Mouse (Mus musculus) thymus, postnatal 36 days (tissue): Measurements from ENCODE around the gene Glra4.

Source experiments
- DNase-seq, 2 experiments: peaks; one replicate each; pipeline ENCODE4 v3.0.0; 2022; ENCODE audit warnings: mixed read lengths in 2 of 2

Gene Glra4

GRCm38 (mm10) chrX:136780041-136780440, at the start of gene Glra4:
Gene Glra4 (minus strand): TSS chrX:136780141.
- no peak for DNase-seq

DNA sequence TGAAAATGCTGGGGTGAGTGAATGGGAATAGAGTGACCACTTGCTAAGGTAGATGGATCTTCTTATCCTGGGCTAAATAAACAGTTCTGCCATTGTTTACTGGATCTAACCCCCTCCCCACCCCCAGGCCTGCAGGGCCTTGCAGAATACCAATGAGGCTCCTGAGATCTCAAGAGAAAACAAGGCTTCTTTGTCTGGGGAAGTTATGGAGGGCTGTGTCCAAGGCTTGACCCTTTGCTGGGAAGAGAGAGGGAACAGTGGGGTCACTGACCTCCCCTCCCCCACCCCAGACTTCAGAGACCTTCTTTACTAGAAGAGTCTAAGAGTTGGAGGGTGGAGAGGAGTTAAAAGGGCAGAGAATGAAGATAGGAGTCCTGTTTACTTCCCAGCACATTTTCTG, 48.7 kb upstream of the Glra4 start:
- no peak for DNase-seq

- no peak for DNase-seq
Measured at GRCm38 (mm10) chrX:136825016-136825415, 45.1 kb upstream of the Glra4 start.

GRCm38 (mm10) chrX:136822371-136822770, 42.4 kb upstream of the Glra4 start, which contains the start of gene Plp1:
Gene Plp1 (plus strand): TSS chrX:136822671.
- DNase-seq, result no peak

GRCm38 (mm10) chrX:136820250-136820649, 40.3 kb upstream of the Glra4 start:
- DNase-seq, result peak; percentile 49 to 50

DNA sequence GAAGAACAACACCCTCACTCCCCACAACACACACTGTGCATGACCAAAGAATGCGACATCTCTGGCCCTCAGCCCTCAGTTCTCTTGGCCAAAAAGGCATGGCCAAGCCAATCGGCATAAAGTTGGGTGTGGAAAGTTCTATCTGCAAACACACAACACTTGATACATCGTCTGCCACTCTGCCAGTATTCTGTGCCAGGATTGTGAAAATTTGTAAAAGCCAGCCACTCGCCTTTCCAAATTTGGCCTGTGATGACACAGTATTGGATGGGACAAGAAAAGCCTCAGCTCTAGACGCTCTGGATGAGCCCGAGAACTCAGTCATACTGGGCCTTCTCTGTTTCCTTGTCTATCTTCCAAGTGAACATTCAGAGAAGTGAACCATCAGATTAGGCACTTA, 39.8 kb upstream of the Glra4 start:
- no peak for DNase-seq

- no peak for DNase-seq
Measured at GRCm38 (mm10) chrX:136797223-136797622, 17.3 kb upstream of the Glra4 start.

DNA sequence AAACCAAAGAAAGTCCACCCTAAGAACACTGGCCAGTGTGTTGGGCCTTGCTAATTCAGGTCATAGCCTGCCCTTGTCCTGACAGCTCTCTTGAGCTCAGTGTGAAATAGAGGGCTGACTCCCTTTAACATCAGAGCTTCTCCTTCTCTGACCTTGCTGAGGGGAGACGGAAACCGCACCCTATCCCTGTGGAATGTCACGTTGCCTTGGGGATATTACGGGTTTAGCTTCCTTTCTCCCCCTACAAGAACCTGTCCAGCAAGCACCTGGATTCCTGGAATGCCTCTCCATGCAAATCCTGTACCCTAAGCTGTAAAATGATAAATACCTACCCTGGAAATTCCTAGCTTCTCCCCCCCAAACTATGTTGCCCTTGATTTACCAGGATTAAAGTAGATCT, 9.5 kb upstream of the Glra4 start:
- DNase-seq, result no peak

- DNase-seq, result no peak
Measured at GRCm38 (mm10) chrX:136779262-136779661, 679 bp downstream of the Glra4 start.

DNA sequence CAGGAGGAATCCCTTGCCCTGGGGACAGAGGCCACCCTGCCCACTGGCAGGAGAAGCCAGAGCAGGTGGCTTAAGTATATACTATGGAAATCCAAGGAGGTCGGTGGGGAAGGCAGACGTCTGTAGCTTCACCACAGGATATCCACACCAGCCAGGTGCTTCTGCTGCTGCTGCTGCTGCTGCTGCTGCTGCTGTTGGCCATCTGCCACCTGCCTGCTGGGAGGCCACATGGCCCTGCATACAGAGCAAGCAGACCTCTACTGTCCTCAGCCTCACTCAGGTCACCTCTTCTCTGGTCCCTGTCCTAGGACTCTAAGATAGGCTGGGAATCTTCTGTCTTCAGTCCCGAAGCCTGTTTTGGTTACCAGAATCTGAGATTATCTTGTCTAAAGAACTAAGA, 1.9 kb downstream of the Glra4 start:
- no peak for DNase-seq

GRCm38 (mm10) chrX:136773035-136773434, 6.9 kb downstream of the Glra4 start:
- no peak for DNase-seq

- peak in 1 of 2 experiments; percentile 1 for DNase-seq
Measured at GRCm38 (mm10) chrX:136761103-136762074, 18.6 kb downstream of the Glra4 start.

- no peak for DNase-seq
Measured at GRCm38 (mm10) chrX:136755464-136755863, 24.5 kb downstream of the Glra4 start.

DNA sequence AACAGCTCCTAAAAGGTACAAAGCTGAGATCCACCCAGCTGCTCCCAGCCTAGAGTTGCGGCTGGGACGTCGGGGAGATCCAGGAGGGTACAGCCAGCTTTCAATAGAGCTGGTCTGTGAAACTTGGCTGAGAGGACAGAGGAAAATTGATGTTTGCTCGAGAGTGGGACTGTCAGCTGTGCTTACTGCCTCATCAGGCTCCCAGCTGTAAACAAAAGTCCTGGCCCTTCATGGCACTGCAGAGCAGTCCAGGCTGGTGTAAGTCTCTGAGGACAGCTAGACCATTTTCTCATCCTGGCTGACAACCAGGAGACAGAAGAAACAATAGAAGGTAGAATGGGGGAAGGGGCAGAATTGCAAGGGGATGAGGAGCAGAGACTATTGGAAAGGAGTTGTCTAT, 30.6 kb downstream of the Glra4 start:
- no peak for DNase-seq

- no peak for DNase-seq
Measured at GRCm38 (mm10) chrX:136744663-136745062, 35.3 kb downstream of the Glra4 start.

DNA sequence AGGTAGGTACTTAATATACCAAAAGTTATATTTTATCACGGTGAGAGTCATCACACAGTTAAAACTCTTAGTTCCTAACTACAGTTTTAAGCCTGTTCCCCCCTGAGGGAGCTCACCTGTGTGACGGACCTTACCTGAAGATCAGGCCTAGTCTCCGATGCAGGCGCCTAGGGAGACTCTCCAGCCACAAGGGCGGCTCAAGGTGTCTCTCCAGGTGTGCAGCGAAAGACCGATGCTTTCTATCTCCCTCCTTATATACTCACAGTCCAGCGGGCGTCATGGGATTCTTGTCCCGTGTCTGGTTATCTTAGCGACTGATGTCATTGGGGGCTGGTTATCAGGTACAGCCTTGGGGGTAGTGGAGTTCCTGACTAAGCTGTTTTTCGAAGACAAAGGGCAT, 36.5 kb downstream of the Glra4 start, which contains the start of gene Morf4l2:
Gene Morf4l2, minus strand, starts transcription at position 232 of the 400 bp plus-strand sequence.
- no peak for DNase-seq

- peak; percentile 29 to 31 for DNase-seq
Measured at GRCm38 (mm10) chrX:136742661-136743103, 37.3 kb downstream of the Glra4 start.

DNA sequence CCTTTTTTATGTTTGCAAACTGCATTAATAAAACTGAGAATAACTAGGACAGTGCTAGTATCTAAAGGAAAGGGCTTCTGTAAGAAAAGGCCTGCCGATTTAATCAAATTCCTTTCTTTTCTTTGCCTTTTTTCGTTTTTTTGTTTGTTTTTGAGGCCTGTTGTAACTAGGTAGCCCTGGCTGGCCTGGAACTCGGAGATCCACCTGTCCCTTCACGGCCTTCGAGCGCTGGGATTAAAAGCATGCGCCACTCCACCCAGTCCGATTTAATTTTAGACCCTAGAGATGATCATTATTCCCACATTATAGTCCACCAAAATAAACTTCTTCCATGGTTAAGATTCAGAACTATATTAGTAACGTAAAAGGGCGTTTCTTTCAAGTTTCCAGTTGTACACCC, 37.7 kb downstream of the Glra4 start:
- peak in 1 of 2 experiments; percentile 13 for DNase-seq

DNA sequence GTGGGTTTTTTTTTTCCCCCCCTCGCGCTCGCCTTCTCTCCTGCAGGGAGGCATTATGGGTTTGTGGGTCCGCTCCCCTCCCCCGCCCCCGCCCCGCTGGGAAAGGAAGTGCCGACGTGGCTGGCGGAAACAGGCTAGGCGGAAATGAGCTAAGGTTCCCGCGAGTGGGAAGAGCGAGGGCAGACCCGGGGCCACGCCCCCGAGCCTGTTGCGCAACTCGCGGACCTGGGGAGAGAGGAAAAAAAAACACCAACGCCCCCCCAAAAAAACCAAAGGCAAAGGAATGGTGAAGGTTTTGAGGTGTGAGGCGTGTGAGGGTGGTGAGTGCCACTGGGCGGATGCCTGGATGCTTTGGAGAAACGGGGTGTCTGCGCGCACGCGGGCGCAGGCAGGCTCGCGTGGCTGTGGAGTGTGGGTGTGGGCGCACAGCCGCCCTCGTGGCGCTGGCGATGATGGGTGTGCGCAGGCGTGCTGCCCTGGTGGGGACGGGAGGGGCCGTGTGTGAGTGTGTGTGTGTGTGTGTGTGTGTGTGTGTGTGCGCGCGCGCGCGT, 38.2 kb downstream of the Glra4 start:
- DNase-seq, result peak; percentile 80 to 85

DNA sequence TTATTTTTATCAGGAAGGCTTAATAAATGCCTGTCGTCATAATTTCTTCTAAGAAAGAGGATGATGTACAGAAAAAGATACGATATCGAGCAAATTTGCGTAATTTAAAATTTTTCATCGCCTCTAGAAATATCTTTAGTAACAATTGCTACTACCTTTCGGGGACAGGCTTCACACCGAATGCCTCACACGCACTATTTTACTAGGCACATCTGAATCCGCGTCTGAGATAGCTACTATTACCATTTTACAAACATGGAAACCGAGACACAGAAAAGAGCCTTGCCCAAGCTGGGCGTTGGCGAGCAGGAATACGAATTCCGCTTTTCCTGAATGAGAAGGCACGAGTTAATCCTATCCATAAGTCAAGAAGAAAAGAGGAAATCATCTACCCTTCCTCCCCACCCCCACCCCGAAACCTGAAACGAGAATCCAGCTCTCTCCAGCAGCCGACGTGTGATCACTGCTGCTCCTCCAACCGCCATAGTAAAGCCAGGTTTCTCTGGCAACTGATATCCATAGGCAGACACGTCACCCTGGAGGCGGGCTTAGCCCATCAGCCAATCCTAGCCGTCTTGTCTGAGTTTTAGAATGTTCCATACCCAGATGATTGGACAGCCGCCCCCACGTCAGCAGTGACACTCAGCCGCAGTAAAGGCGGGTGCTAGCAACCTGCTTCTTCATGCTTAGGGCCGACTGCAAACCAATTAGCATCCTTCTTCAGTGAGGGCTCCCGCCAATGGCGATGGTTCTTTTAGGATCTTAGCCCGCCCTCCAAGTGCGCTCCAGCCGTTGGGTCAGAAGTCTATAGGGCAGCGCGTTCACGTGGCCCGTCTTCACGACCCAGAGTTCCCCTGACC, 38.9 kb downstream of the Glra4 start:
- DNase-seq, result peak; percentile 84 to 93

DNA sequence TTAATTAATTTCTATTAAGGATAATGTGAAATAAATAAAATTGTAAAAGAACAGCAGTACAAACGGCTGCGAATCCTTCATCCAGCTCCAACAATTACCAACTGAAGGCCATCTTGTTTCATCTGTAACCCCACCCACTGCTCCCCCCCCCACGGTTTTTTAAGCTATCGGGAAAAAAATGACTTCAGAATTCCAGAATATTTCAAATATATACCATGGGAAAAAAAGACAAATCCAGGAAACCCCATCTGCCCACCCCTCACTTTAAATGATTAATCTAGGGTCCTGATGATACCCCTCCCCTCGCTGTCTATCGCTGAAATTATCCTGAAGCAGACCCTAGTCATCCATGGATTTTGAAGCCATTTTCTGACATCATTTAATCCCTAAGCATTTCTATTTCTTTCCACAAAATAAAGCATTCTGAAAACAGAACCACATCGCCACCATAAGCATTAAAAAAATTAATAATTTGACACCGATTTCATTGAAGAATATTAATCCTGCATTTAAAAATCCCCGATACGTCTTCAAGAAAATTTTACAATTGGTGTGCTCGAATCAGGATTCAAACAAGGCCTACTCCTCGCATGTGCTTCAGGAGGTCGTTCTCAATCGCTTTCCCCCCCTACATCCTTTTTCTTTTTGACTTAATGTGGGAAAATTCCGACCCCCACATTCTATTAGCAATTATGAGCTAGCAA, 39.7 kb downstream of the Glra4 start:
- no peak for DNase-seq

GRCm38 (mm10) chrX:136732016-136732415, 47.9 kb downstream of the Glra4 start:
- DNase-seq, result no peak
